Comparison of ENCODE assay signal across 13 mouse cellular contexts in genomic region chr6:22909257-22909907, GRCm38 (mm10). TPM values are rescaled to one million over a fixed set of nuclear protein-coding genes. Genes with fewer than 3 reads are reported as not detected.
DNase-seq lines count a peak whose midpoint lies in the region; ATAC-seq lines count a peak whose summit lies in the region.
"Had no signal": no experiment of that assay in that cellular context is flagged by ENCODE, and none has a peak within 500 bp of the region (broad histone marks: within the 10 kb centered on the region; RNA-seq: fewer than 3 reads in every experiment).

No protein-coding gene starts in this region.

- peak; percentile 10 for DNase-seq in cerebellum, adult 11-12 months
- DNase-seq in cerebellum, postnatal 36 days = no peak
- DNase-seq in left cerebral cortex, postnatal 4 days = peak; percentile 10
- no peak for DNase-seq in left cerebral cortex, adult 11 months (ENCODE audit: low spot score)
- no peak for DNase-seq in ovary, adult 18-20 months (ENCODE audit: low spot score)
- no peak for DNase-seq in c-Kit-positive CD71-positive TER-119-positive erythroid progenitor cells, embryonic 14.5 days (ENCODE audit: low spot score)
- DNase-seq: kidney, postnatal 14 days; lung, postnatal 36 days had no signal

- no peaks in the 10 kb centered on the region for H3K9me3 ChIP-seq in hindbrain, embryonic 15.5 days
- no peaks in the 10 kb centered on the region for H3K9me3 ChIP-seq in neural tube, embryonic 14.5 days (ENCODE audit: control insufficient read depth, low read length)
- H3K9me3 ChIP-seq: heart, embryonic 13.5 days; limb, embryonic 15.5 days had no signal

- no peaks in the 10 kb centered on the region for H3K27me3 ChIP-seq in hindbrain, embryonic 15.5 days
- no peaks in the 10 kb centered on the region for H3K27me3 ChIP-seq in neural tube, embryonic 14.5 days (ENCODE audit: control insufficient read depth, insufficient read depth, low read length)
- H3K27me3 ChIP-seq: heart, embryonic 13.5 days; limb, embryonic 15.5 days; Patski had no signal

- H3K4me2 ChIP-seq in hindbrain, embryonic 15.5 days = peak overlapping the region; percentile 15; the same call in 1 of the 2 replicates
- H3K4me2 ChIP-seq in neural tube, embryonic 14.5 days (ENCODE audit: low read depth, low read length) = no peak overlapping the region
- H3K4me2 ChIP-seq: heart, embryonic 13.5 days; limb, embryonic 15.5 days had no signal

- H3K27ac ChIP-seq in hindbrain, embryonic 15.5 days (replicated peaks) = peak overlapping the region; percentile 43
- H3K27ac ChIP-seq in neural tube, embryonic 14.5 days (ENCODE audit: low read depth, low read length) = no peak overlapping the region
- H3K27ac ChIP-seq: heart, embryonic 13.5 days; limb, embryonic 15.5 days had no signal

- H3K4me1 ChIP-seq in hindbrain, embryonic 15.5 days (replicated peaks) = peaks cover 9% of the 10 kb centered on the region; the same call in 1 of the 2 replicates
- peaks cover 6% of the 10 kb centered on the region; the same call in 1 of the 2 replicates for H3K4me1 ChIP-seq in neural tube, embryonic 14.5 days (ENCODE audit: control insufficient read depth, insufficient read depth, low read length)
- H3K4me1 ChIP-seq: heart, embryonic 13.5 days; limb, embryonic 15.5 days had no signal

- WGBS in hindbrain, embryonic 15.5 days = 14% methylated on average over 6 of the region's 6 CpGs
- WGBS in neural tube, embryonic 14.5 days = 8% methylated on average over 6 of the region's 6 CpGs

- ATAC-seq in hindbrain, embryonic 15.5 days (ENCODE audit: low FRiP score, low read depth) = peak; percentile 85
- ATAC-seq in neural tube, embryonic 14.5 days (ENCODE audit: low read depth) = peak; percentile 71
- ATAC-seq: Patski had no signal

- H3K9ac ChIP-seq in hindbrain, embryonic 15.5 days = no peak overlapping the region
- no peak overlapping the region for H3K9ac ChIP-seq in neural tube, embryonic 14.5 days (replicated peaks; ENCODE audit: low read depth, low read length)
- H3K9ac ChIP-seq: heart, embryonic 13.5 days; limb, embryonic 15.5 days had no signal

- intact Hi-C loops in left cerebral cortex, postnatal 4 days (cut with DNase I) = no loop called here

- H3K4me3 ChIP-seq in hindbrain, embryonic 15.5 days = no peak overlapping the region
- H3K4me3 ChIP-seq in neural tube, embryonic 14.5 days (ENCODE audit: low read depth, low read length) = no peak overlapping the region
- H3K4me3 ChIP-seq: heart, embryonic 13.5 days; limb, embryonic 15.5 days had no signal

- no peaks in the 10 kb centered on the region for H3K36me3 ChIP-seq in hindbrain, embryonic 15.5 days
- H3K36me3 ChIP-seq in neural tube, embryonic 14.5 days (ENCODE audit: control insufficient read depth, insufficient read depth, low read length) = no peaks in the 10 kb centered on the region
- H3K36me3 ChIP-seq: heart, embryonic 13.5 days; limb, embryonic 15.5 days had no signal

RNA-seq across cellular contexts. Expression of gene Ptprz1, which starts 34.1 kb away (rescaled TPM):
- total RNA-seq in left cerebral cortex, postnatal 4 days (2021) = 100 to 1,000 TPM; 330 to 350 TPM
- 70.2 and 71.0 TPM in 2 replicates for polyA plus RNA-seq in hindbrain, embryonic 15.5 days (2015; fragmentation: Nextera tagmentation; extraction: Ambion mirVana)
- 61.2 and 63.2 TPM in 2 replicates for polyA plus RNA-seq in neural tube, embryonic 14.5 days (2014; fragmentation: Nextera tagmentation; extraction: Ambion mirVana)

Comparison
In these comparisons a context has a peak if more than half of its experiments do, and no peak if none do; other contexts are left out.
1. DNase-seq: peak in cerebellum, adult 11-12 months (single experiment) and left cerebral cortex, postnatal 4 days (single experiment); none in cerebellum, postnatal 36 days (0 of 2), left cerebral cortex, adult 11 months (single experiment), ovary, adult 18-20 months (single experiment) and c-Kit-positive CD71-positive TER-119-positive erythroid progenitor cells, embryonic 14.5 days (single experiment).